26 mouse cellular contexts compared by ENCODE assay signal in the genomic region with DNA sequence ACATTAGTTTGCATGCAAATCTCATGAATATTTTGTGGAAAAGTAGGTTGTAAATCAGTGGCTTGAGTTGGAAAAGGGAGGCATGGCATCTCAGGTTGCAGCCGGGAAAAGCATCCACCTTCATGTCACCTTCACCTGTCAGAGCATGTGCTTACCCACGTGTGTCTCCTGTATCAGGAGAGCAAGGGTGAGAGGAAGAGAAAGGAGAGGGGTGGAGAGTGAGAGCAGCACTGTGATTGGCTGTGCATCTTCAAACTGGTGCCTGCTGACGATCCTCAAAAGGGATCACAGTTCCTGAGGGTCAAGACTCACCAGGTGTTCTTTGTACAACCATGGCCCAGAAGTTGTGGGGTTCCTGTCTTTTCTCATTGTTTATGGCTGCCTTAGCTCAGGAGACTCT. TPM values are rescaled to one million over a fixed set of nuclear protein-coding genes. Genes with fewer than 3 reads are reported as not detected.
DNase-seq lines count a peak whose midpoint lies in the region; ATAC-seq and TF ChIP-seq lines count a peak whose summit lies in the region.
"Had no signal": no experiment of that assay in that cellular context is flagged by ENCODE, and none has a peak within 500 bp of the region (broad histone marks: within the 10 kb centered on the region; RNA-seq: fewer than 3 reads in every experiment).

Gene Gpx6 (plus strand): TSS at position 200 of the 400 bp plus-strand sequence.

- no peaks in the 10 kb centered on the region for H3K9me3 ChIP-seq in kidney, postnatal 0 days (replicated peaks; ENCODE audit: low read length)
- no peaks in the 10 kb centered on the region for H3K9me3 ChIP-seq in forebrain, embryonic 12.5 days
- H3K9me3 ChIP-seq: embryonic facial prominence, embryonic 10.5 days; forebrain, embryonic 10.5 days; hindbrain, embryonic 12.5 days; liver, embryonic 13.5 days; midbrain, embryonic 12.5 days had no signal

- peak; percentile 81; the same call in 1 of the 2 replicates for ATAC-seq in kidney, postnatal 0 days (replicated peaks; ENCODE audit: low FRiP score, low read depth)
- no peak for ATAC-seq in forebrain, embryonic 12.5 days (ENCODE audit: low FRiP score)

- no peak within 1 kb of the TSS for H3K9ac ChIP-seq in kidney, postnatal 0 days (ENCODE audit: low read depth, low read length)
- H3K9ac ChIP-seq in forebrain, embryonic 12.5 days, result no peak within 1 kb of the TSS
- H3K9ac ChIP-seq: hindbrain, embryonic 12.5 days; liver, embryonic 13.5 days; lung, embryonic 14.5 days; midbrain, embryonic 12.5 days had no signal

- no peak within 1 kb of the TSS for H3K27ac ChIP-seq in testis, adult 2 months (ENCODE audit: control insufficient read depth, insufficient read depth, low read depth, low read length)
- peak within 1 kb of the TSS; percentile 43 for H3K27ac ChIP-seq in kidney, adult 2 months (ENCODE audit: insufficient read depth, low read depth, low read length)
- peak within 1 kb of the TSS; percentile 34; the same call in 1 of the 2 replicates for H3K27ac ChIP-seq in kidney, postnatal 0 days
- H3K27ac ChIP-seq in forebrain, embryonic 12.5 days, result no peak within 1 kb of the TSS
- H3K27ac ChIP-seq: embryonic facial prominence, embryonic 10.5 days; forebrain, embryonic 10.5 days; hindbrain, embryonic 12.5 days; liver, embryonic 13.5 days; midbrain, embryonic 12.5 days; stomach, postnatal 0 days had no signal

- 13% methylated on average over 3 of the region's 3 CpGs for WGBS in kidney, adult 2 months
- WGBS in kidney, postnatal 0 days, result 14% methylated on average over 3 of the region's 3 CpGs
- 23% methylated on average over 3 of the region's 3 CpGs for whole genome bisulfite sequencing in forebrain, embryonic 12.5 days

- no peaks in the 10 kb centered on the region for H3K4me1 ChIP-seq in testis, adult 2 months (ENCODE audit: control insufficient read depth, insufficient read depth, low read length)
- H3K4me1 ChIP-seq in kidney, adult 2 months (ENCODE audit: control insufficient read depth, insufficient read depth, low read length), result no peaks in the 10 kb centered on the region
- no peaks in the 10 kb centered on the region for H3K4me1 ChIP-seq in kidney, postnatal 0 days (replicated peaks; ENCODE audit: insufficient read depth, low read length)
- H3K4me1 ChIP-seq in forebrain, embryonic 12.5 days, result no peaks in the 10 kb centered on the region
- H3K4me1 ChIP-seq: hindbrain, embryonic 12.5 days; midbrain, embryonic 12.5 days had no signal

- no peak for DNase-seq in testis, postnatal 14 days (ENCODE audit: low spot score)
- DNase-seq in kidney, adult 2 months, result peak; percentile 41
- DNase-seq in kidney, postnatal 0 days (ENCODE audit: low spot score), result peak; percentile 23
- no peak for DNase-seq in gastrocnemius, postnatal 10 days
- no peak for DNase-seq in frontal cortex, postnatal 36 days (ENCODE audit: low spot score in 2 of 2)
- DNase-seq: adrenal gland, postnatal 25 days; B cell, adult 2 months; cerebellum, adult 9-11 months; layer of hippocampus, adult 9-11 months; liver, embryonic 13.5 days; lung, embryonic 14.5 days had no signal

- no peaks in the 10 kb centered on the region for H3K27me3 ChIP-seq in testis, adult 2 months (ENCODE audit: control insufficient read depth, insufficient read depth, low read length)
- H3K27me3 ChIP-seq in kidney, adult 2 months (replicated peaks; ENCODE audit: control insufficient read depth, insufficient read depth, low read length), result no peaks in the 10 kb centered on the region
- H3K27me3 ChIP-seq in kidney, postnatal 0 days (ENCODE audit: insufficient read depth, low read length), result no peaks in the 10 kb centered on the region
- no peaks in the 10 kb centered on the region for H3K27me3 ChIP-seq in forebrain, embryonic 12.5 days
- H3K27me3 ChIP-seq: hindbrain, embryonic 12.5 days; liver, embryonic 13.5 days; midbrain, embryonic 12.5 days had no signal

- H3K4me2 ChIP-seq in kidney, postnatal 0 days (ENCODE audit: low read length), result no peak within 1 kb of the TSS
- H3K4me2 ChIP-seq in forebrain, embryonic 12.5 days, result no peak within 1 kb of the TSS
- H3K4me2 ChIP-seq: hindbrain, embryonic 12.5 days; liver, embryonic 13.5 days; lung, embryonic 14.5 days; midbrain, embryonic 12.5 days had no signal

- H3K4me3 ChIP-seq in testis, adult 2 months (ENCODE audit: control insufficient read depth, low read depth, low read length), result no peak within 1 kb of the TSS
- peak within 1 kb of the TSS; percentile 7; the same call in 1 of the 2 replicates for H3K4me3 ChIP-seq in kidney, adult 2 months (ENCODE audit: insufficient read depth, low read depth, low read length)
- no peak within 1 kb of the TSS for H3K4me3 ChIP-seq in kidney, postnatal 0 days (replicated peaks; ENCODE audit: low read depth, low read length)
- H3K4me3 ChIP-seq in forebrain, embryonic 12.5 days (replicated peaks), result no peak within 1 kb of the TSS
- H3K4me3 ChIP-seq: embryonic facial prominence, embryonic 10.5 days; forebrain, embryonic 10.5 days; hindbrain, embryonic 12.5 days; liver, embryonic 13.5 days; midbrain, embryonic 12.5 days had no signal

- H3K36me3 ChIP-seq in testis, adult 2 months (ENCODE audit: control insufficient read depth, insufficient read depth, low read length), result no peaks in the 10 kb centered on the region
- no peaks in the 10 kb centered on the region for H3K36me3 ChIP-seq in kidney, adult 2 months (ENCODE audit: control insufficient read depth, insufficient read depth, low read length)
- H3K36me3 ChIP-seq in kidney, postnatal 0 days (ENCODE audit: insufficient read depth, low read length), result no peaks in the 10 kb centered on the region
- no peaks in the 10 kb centered on the region for H3K36me3 ChIP-seq in forebrain, embryonic 12.5 days (replicated peaks)
- H3K36me3 ChIP-seq: embryonic facial prominence, embryonic 10.5 days; forebrain, embryonic 10.5 days; hindbrain, embryonic 12.5 days; liver, embryonic 13.5 days; midbrain, embryonic 12.5 days had no signal

- no peak for TF ChIP-seq POLR2A in testis, adult 2 months (IDR thresholded peaks at IDR 0.05; ENCODE audit: control insufficient read depth, low read depth, low read length)
- TF ChIP-seq POLR2A in kidney, adult 2 months (IDR thresholded peaks at IDR 0.05; ENCODE audit: low read depth, low read length), result no peak

- TF ChIP-seq CTCF in testis, adult 2 months (IDR thresholded peaks at IDR 0.05; ENCODE audit: control insufficient read depth, insufficient read depth, insufficient replicate concordance, low read depth, low read length), result no peak
- no peak for TF ChIP-seq CTCF in kidney, adult 2 months (conservative IDR thresholded peaks at IDR 0.05; ENCODE audit: insufficient read depth, insufficient read length, low read depth, low read length)
- TF ChIP-seq CTCF in kidney, postnatal 0 days (IDR thresholded peaks at IDR 0.05; ENCODE audit: low read depth), result no peak

RNA-seq across cellular contexts. Expression of gene Gpx6, which starts in this region (rescaled TPM):
- 73.9 and 120 TPM in 2 replicates for polyA plus RNA-seq in testis, adult 2 months (2012; rRNA removed)
- polyA plus RNA-seq in kidney, adult 2 months (2012; rRNA removed), result 24.6 and 28.9 TPM in 2 replicates
- polyA plus RNA-seq in kidney, postnatal 0 days (2015; fragmentation: Nextera tagmentation; extraction: Ambion mirVana), result 57.5 and 67.8 TPM in 2 replicates
- total RNA-seq in gastrocnemius, postnatal 10 days (2021), result not detected
- polyA plus RNA-seq in forebrain, embryonic 12.5 days (2016; fragmentation: Nextera tagmentation; extraction: Ambion mirVana), result not detected in 2 replicates
- total RNA-seq: adrenal gland, postnatal 25 days; common myeloid progenitor, adult 5-6 weeks; gastrocnemius, adult 8-10 months; heart, adult 8-10 months; heart, postnatal 25 days; left cerebral cortex, postnatal 36 days; megakaryocyte, adult 5-6 weeks had no signal
- polyA plus RNA-seq: heart, embryonic 14.5 days; liver, embryonic 13.5 days; lung, embryonic 14.5 days; midbrain, embryonic 12.5 days; neural tube, embryonic 11.5 days; stomach, postnatal 0 days had no signal

Comparison
In these comparisons a context has a peak if more than half of its experiments do, and no peak if none do; other contexts are left out.
1. RNA of gene Gpx6 (polyA plus RNA-seq): 73.9 to 120 TPM in testis, adult 2 months, 57.5 to 67.8 TPM in kidney, postnatal 0 days and 24.6 to 28.9 TPM in kidney, adult 2 months; not detected in forebrain, embryonic 12.5 days; every median in the first group is over 10 times any median in the second.
2. H3K27ac ChIP-seq: peak in kidney, adult 2 months (single experiment) and kidney, postnatal 0 days (single experiment); none in testis, adult 2 months (single experiment) and forebrain, embryonic 12.5 days (single experiment).
3. DNase-seq: peak in kidney, adult 2 months (single experiment) and kidney, postnatal 0 days (single experiment); none in testis, postnatal 14 days (single experiment), gastrocnemius, postnatal 10 days (single experiment) and frontal cortex, postnatal 36 days (0 of 2).